Mouse (Mus musculus) stomach, embryonic 15.5 days (tissue): ENCODE results near the gene Agap2. TPM values are rescaled to one million over a fixed set of nuclear protein-coding genes. Genes with fewer than 3 reads are reported as not detected.

Source experiments
- ATAC-seq: fragments of 200-750 bp; cut with Nextera tagmentation; 2 replicates; pipeline ENCODE4 v1.8.0; 2017; ENCODE audit warnings: low read depth, moderate number of reproducible peaks, moderate TSS enrichment; ENCODE audit not compliant: insufficient read depth, low FRiP score
- H3K27ac ChIP-seq: fragments of 300-500 bp; sonication (generic); 2 replicates; pipeline ENCODE4 v1.5.1; 2015; ENCODE audit warnings: mild to moderate bottlenecking, inconsistent platforms
- H3K27me3 ChIP-seq: fragments of 300-500 bp; sonication (generic); replicated peaks from 2 replicates; pipeline ENCODE4 v1.6.1; 2015; ENCODE audit warnings: inconsistent platforms
- H3K36me3 ChIP-seq: fragments of 300-500 bp; sonication (generic); 2 replicates; pipeline ENCODE4 v1.6.1; 2015; ENCODE audit warnings: inconsistent platforms
- H3K4me1 ChIP-seq: fragments of 300-500 bp; sonication (generic); 2 replicates; pipeline ENCODE4 v1.6.1; 2015; ENCODE audit warnings: inconsistent platforms
- H3K4me2 ChIP-seq: fragments of 300-500 bp; sonication (generic); 2 replicates; pipeline ENCODE4 v1.6.1; 2015; ENCODE audit warnings: mild to moderate bottlenecking, inconsistent platforms
- H3K4me3 ChIP-seq: fragments of 300-500 bp; sonication (generic); replicated peaks from 2 replicates; pipeline ENCODE4 v1.5.1; 2015; ENCODE audit warnings: inconsistent platforms
- H3K9ac ChIP-seq: fragments of 300-500 bp; sonication (generic); 2 replicates; pipeline ENCODE4 v1.6.1; 2015; ENCODE audit warnings: inconsistent platforms
- H3K9me3 ChIP-seq: fragments of 300-500 bp; sonication (generic); 2 replicates; pipeline ENCODE4 v1.6.1; 2016; ENCODE audit warnings: inconsistent platforms
- WGBS: fragments of 180-500 bp; shearing (Covaris S2); methylation state at CpG from one replicate; pipeline ENCODE4 v1.1.7; 2015; 5-methylcytosine and 5-hydroxymethylcytosine counted together
- polyA plus RNA-seq: library from polyadenylated mRNA; unstranded; fragments of >200 nt; fragmentation: Nextera tagmentation; extraction: Ambion mirVana; gene quantifications from 2 replicates; pipeline ENCODE4 v1.2.1, GENCODE M21; 2015

The Agap2 gene
- polyA plus RNA-seq, 1 experiment from 2014 or later, result 0.28 TPM

DNA sequence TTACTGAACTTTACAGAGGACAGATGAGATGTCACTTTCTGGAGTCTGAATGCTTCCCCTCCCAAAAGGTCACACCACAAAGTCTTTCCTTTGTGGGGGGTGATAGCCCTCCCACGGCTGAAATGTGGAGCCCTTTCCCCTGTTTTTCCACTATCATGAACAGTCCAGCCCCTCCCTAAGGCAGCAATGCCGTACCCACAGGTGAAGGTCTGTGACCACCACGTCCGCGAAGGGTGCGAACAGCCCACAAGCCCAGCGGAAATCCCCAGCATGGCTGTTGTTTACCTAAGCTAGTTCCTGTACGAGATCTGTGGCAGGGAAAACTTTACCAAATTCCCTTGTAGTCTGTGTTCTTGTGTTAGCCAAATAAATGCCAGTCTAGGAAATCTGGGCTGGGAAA is 66.4 kb downstream of the Agap2 start:
- WGBS, result 61% methylated on average over 8 of the region's 8 CpGs
- Histone ChIP-seq H3K36me3 (no peaks in the 10 kb centered on the region), H3K4me1 (no peaks in the 10 kb centered on the region), H3K9ac (no peak overlapping the region), H3K4me2 (no peak overlapping the region), H3K4me3 (no peak overlapping the region), H3K9me3 (no peaks in the 10 kb centered on the region), H3K27ac (no peak overlapping the region), H3K27me3 (no peaks in the 10 kb centered on the region)
- ATAC-seq, result no peak

Other genes starting within 250 kb of the Agap2 start
- gene Atp23, start 173.9 kb upstream of the Agap2 start, polyA plus RNA-seq, result 17.9 and 18.2 TPM in 2 replicates
- gene Ctdsp2, start 96.6 kb upstream of the Agap2 start, polyA plus RNA-seq, result 57.0 and 63.2 TPM in 2 replicates
- gene Avil, start 74.6 kb upstream of the Agap2 start, polyA plus RNA-seq, result 0.52 and 0.60 TPM in 2 replicates
- gene Tsfm, start 44.4 kb upstream of the Agap2 start, polyA plus RNA-seq, result 79.9 and 85.2 TPM in 2 replicates
- gene Mettl1, start 33.9 kb upstream of the Agap2 start, polyA plus RNA-seq, result 54.3 and 55.2 TPM in 2 replicates
- 1.1 and 1.5 TPM in 2 replicates for gene Eef1akmt3, start 33.8 kb upstream of the Agap2 start, polyA plus RNA-seq
- 0.17 and 0.32 TPM in 2 replicates for gene Cyp27b1, start 27.0 kb upstream of the Agap2 start, polyA plus RNA-seq
- gene March9, start 15.1 kb upstream of the Agap2 start, polyA plus RNA-seq, result 0.79 and 1.2 TPM in 2 replicates
- gene Cdk4, start 11.8 kb upstream of the Agap2 start, polyA plus RNA-seq, result 1,443 and 1,450 TPM in 2 replicates
- 154 and 163 TPM in 2 replicates for gene Tspan31, start 5.0 kb upstream of the Agap2 start, polyA plus RNA-seq
- 100 and 108 TPM in 2 replicates for gene Os9, start 45.8 kb downstream of the Agap2 start, polyA plus RNA-seq
- 29.4 and 31.4 TPM in 2 replicates for gene B4galnt1, start 89.9 kb downstream of the Agap2 start, polyA plus RNA-seq
- gene Slc26a10, start 105.4 kb downstream of the Agap2 start, polyA plus RNA-seq, result 1.1 and 1.3 TPM in 2 replicates
- gene Arhgef25, start 114.8 kb downstream of the Agap2 start, polyA plus RNA-seq, result 65.9 and 69.9 TPM in 2 replicates
- 90.4 and 106 TPM in 2 replicates for gene Dtx3, start 120.4 kb downstream of the Agap2 start, polyA plus RNA-seq
- gene Pip4k2c, start 136.3 kb downstream of the Agap2 start, polyA plus RNA-seq, result 29.9 and 32.3 TPM in 2 replicates
- gene Kif5a, start 188.1 kb downstream of the Agap2 start, polyA plus RNA-seq, result 5.6 and 6.2 TPM in 2 replicates
- gene Dctn2, start 191.1 kb downstream of the Agap2 start, polyA plus RNA-seq, result 161 and 169 TPM in 2 replicates
- 18.6 and 19.4 TPM in 2 replicates for gene Mbd6, start 213.7 kb downstream of the Agap2 start, polyA plus RNA-seq
- 109 and 110 TPM in 2 replicates for gene Mars, start 236.5 kb downstream of the Agap2 start, polyA plus RNA-seq
- gene Arhgap9, start 246.7 kb downstream of the Agap2 start, polyA plus RNA-seq, result 5.6 and 6.3 TPM in 2 replicates